ENCODE assay signal across 24 mouse cellular contexts in the genomic region with DNA sequence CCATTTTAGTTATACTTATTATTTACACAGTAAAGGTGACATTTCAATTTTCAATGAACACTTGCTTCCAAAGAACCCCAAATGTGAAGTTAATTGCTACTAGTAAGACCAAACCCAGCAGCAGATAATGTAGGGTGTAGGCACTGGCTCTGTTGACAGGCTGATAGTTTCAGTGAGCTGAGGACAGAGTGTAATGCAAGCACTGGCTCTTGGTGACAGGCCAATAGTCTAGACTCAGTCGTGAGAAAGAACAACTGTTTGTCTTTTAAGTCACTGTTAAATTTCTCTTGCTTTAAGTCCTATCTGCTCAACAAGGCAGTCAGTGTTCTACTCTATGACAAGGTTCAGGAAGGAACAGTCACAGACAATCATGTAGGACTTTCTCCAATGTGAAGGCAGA.
DNase-seq lines count a peak whose midpoint lies in the region; ATAC-seq and TF ChIP-seq lines count a peak whose summit lies in the region.
"Had no signal": no experiment of that assay in that cellular context is flagged by ENCODE, and none has a peak within 500 bp of the region (broad histone marks: within the 10 kb centered on the region; RNA-seq: fewer than 3 reads in every experiment).

No protein-coding gene starts in this region.

- no peak overlapping the region for H3K9ac ChIP-seq in heart, embryonic 15.5 days
- no peak overlapping the region for H3K9ac ChIP-seq in liver, postnatal 0 days (replicated peaks)
- H3K9ac ChIP-seq in liver, embryonic 12.5 days: no peak overlapping the region
- H3K9ac ChIP-seq: embryonic facial prominence, embryonic 12.5 days; hindbrain, embryonic 13.5 days; limb, embryonic 13.5 days had no signal

- H3K4me3 ChIP-seq in gastrocnemius, adult 2 months: no peak overlapping the region
- no peak overlapping the region for H3K4me3 ChIP-seq in heart, embryonic 15.5 days
- H3K4me3 ChIP-seq in liver, postnatal 0 days (ENCODE audit: low read depth, low read length): no peak overlapping the region
- no peak overlapping the region for H3K4me3 ChIP-seq in liver, embryonic 12.5 days
- H3K4me3 ChIP-seq: embryonic facial prominence, embryonic 12.5 days; hindbrain, embryonic 13.5 days; limb, embryonic 13.5 days had no signal

- no peak for TF ChIP-seq EP300 in liver, postnatal 0 days (IDR thresholded peaks at IDR 0.05; ENCODE audit: low read depth)

- peak overlapping the region; percentile 54 for H3K27ac ChIP-seq in gastrocnemius, adult 2 months
- peak overlapping the region; percentile 84 for H3K27ac ChIP-seq in heart, embryonic 15.5 days
- peak overlapping the region; percentile 90 for H3K27ac ChIP-seq in liver, postnatal 0 days (ENCODE audit: low read depth)
- H3K27ac ChIP-seq in liver, embryonic 12.5 days: no peak overlapping the region
- H3K27ac ChIP-seq: embryonic facial prominence, embryonic 12.5 days; hindbrain, embryonic 13.5 days; kidney, postnatal 0 days; limb, embryonic 13.5 days had no signal

- H3K4me2 ChIP-seq in heart, embryonic 15.5 days: no peak overlapping the region
- H3K4me2 ChIP-seq in liver, postnatal 0 days (ENCODE audit: low read depth, low read length): no peak overlapping the region
- no peak overlapping the region for H3K4me2 ChIP-seq in liver, embryonic 12.5 days
- H3K4me2 ChIP-seq: embryonic facial prominence, embryonic 12.5 days; hindbrain, embryonic 13.5 days; limb, embryonic 13.5 days; midbrain, embryonic 11.5 days had no signal

- peaks cover 28% of the 10 kb centered on the region for H3K4me1 ChIP-seq in heart, embryonic 15.5 days (replicated peaks)
- H3K4me1 ChIP-seq in liver, postnatal 0 days (ENCODE audit: insufficient read depth): peaks cover 3% of the 10 kb centered on the region; the same call in 1 of the 2 replicates
- H3K4me1 ChIP-seq in liver, embryonic 12.5 days: no peaks in the 10 kb centered on the region
- H3K4me1 ChIP-seq: embryonic facial prominence, embryonic 12.5 days; hindbrain, embryonic 13.5 days; limb, embryonic 13.5 days had no signal

- intact Hi-C loops in gastrocnemius, adult 2 months (cut with DNase I): no loop called here
- intact Hi-C loops in gastrocnemius, postnatal 36 days (cut with DNase I): no loop called here

- no peak for TF ChIP-seq CTCF in gastrocnemius, adult 2 months (IDR thresholded peaks at IDR 0.05)
- TF ChIP-seq CTCF in liver, postnatal 0 days (IDR thresholded peaks at IDR 0.05; ENCODE audit: low read depth): no peak

- peaks cover 41% of the 10 kb centered on the region for H3K36me3 ChIP-seq in heart, embryonic 15.5 days
- H3K36me3 ChIP-seq in liver, postnatal 0 days (replicated peaks; ENCODE audit: insufficient read depth, low read length): peaks cover 43% of the 10 kb centered on the region
- peaks cover 72% of the 10 kb centered on the region for H3K36me3 ChIP-seq in liver, embryonic 12.5 days

- DNase-seq in gastrocnemius, adult 2 months: no peak
- DNase-seq in gastrocnemius, postnatal 36 days: no peak
- no peak for DNase-seq in heart, adult 9 months (ENCODE audit: low spot score in 2 of 2)
- no peak for DNase-seq in liver, postnatal 0 days
- DNase-seq in right cerebral cortex, adult 2 months (ENCODE audit: low spot score in 2 of 2): no peak
- DNase-seq: adrenal gland, postnatal 25 days; cerebellum, adult 11-12 months; cerebellum, postnatal 25 days; kidney, adult 2 months; layer of hippocampus, adult 9-11 months; lung, adult 18-20 months; lung, postnatal 10 days; right cerebral cortex, postnatal 4 days; thymus, adult 2 months; thymus, postnatal 4 days had no signal

- no peaks in the 10 kb centered on the region for H3K9me3 ChIP-seq in heart, embryonic 15.5 days (replicated peaks)
- no peaks in the 10 kb centered on the region for H3K9me3 ChIP-seq in liver, postnatal 0 days (ENCODE audit: low read length)
- no peaks in the 10 kb centered on the region for H3K9me3 ChIP-seq in liver, embryonic 12.5 days (replicated peaks)
- H3K9me3 ChIP-seq: embryonic facial prominence, embryonic 12.5 days; hindbrain, embryonic 13.5 days; limb, embryonic 13.5 days had no signal

- peak; percentile 78 for ATAC-seq in heart, embryonic 15.5 days (replicated peaks; ENCODE audit: insufficient number of reproducible peaks, insufficient read depth, low FRiP score, low read depth)
- ATAC-seq in liver, postnatal 0 days: peak; percentile 60
- no peak for ATAC-seq in liver, embryonic 12.5 days
- no peak for ATAC-seq in erythroblast, adult 5-6 weeks (replicated peaks; ENCODE audit: low FRiP score, poor library complexity, severe bottlenecking)
- ATAC-seq: forebrain, embryonic 14.5 days had no signal

- WGBS in heart, embryonic 15.5 days: 24% methylated on average over 1 of the region's 1 CpGs
- 57% methylated on average over 1 of the region's 1 CpGs for WGBS in liver, postnatal 0 days (ENCODE audit: insufficient replicate concordance)
- 61% methylated on average over 1 of the region's 1 CpGs for WGBS in liver, embryonic 12.5 days (ENCODE audit: insufficient replicate concordance)

- no peaks in the 10 kb centered on the region for H3K27me3 ChIP-seq in heart, embryonic 15.5 days
- no peaks in the 10 kb centered on the region for H3K27me3 ChIP-seq in liver, postnatal 0 days (ENCODE audit: insufficient read depth, low read length)
- no peaks in the 10 kb centered on the region for H3K27me3 ChIP-seq in liver, embryonic 12.5 days (replicated peaks)
- H3K27me3 ChIP-seq: embryonic facial prominence, embryonic 12.5 days; hindbrain, embryonic 13.5 days; limb, embryonic 13.5 days had no signal

Comparison
In these comparisons a context has a peak if more than half of its experiments do, and no peak if none do; other contexts are left out.
1. ATAC-seq: peak in heart, embryonic 15.5 days (single experiment) and liver, postnatal 0 days (single experiment); none in liver, embryonic 12.5 days (single experiment) and erythroblast, adult 5-6 weeks (single experiment).